Mouse (Mus musculus) liver, adult (tissue): ENCODE data around the gene Ddx10.

Experiments used
- GATA4 ChIP-seq: IDR thresholded peaks from 2 replicates; pipeline ENCODE4 v1.6.1; 2014; ENCODE audit warnings: mild to moderate bottlenecking, low read length; ENCODE audit not compliant: insufficient replicate concordance

Gene Ddx10

GRCm38 (mm10) chr9:53247953-53248397 lies at the start of gene Ddx10:
Ddx10 (minus strand) TSS chr9:53248053.
- 0 out of 2 replicates have a peak, but pooled peaks have one; percentile 12 for TF ChIP-seq GATA4

- no peak for TF ChIP-seq GATA4
These were observed 45.0 kb upstream of the Ddx10 start for GRCm38 (mm10) chr9:53292833-53293232.

DNA sequence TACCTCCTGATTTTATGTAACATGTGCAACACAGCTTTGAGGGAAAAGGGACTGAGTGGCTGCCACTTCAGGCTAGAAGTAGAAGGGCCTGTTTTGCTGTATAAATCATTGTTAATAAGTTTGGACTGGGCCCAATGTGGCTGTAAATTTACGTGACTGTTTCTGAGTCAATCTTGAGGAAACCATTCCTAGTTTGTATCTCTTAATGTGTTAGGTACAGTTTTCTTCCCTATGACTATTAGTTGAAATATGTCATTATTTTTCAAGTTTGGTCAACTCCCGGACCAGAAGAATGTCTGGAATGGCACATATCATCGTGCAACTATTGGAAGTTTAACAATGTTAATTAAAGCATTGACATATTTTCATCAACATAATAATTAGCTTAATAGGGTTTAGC lies 42.2 kb upstream of the Ddx10 start:
- TF ChIP-seq GATA4: no peak

DNA sequence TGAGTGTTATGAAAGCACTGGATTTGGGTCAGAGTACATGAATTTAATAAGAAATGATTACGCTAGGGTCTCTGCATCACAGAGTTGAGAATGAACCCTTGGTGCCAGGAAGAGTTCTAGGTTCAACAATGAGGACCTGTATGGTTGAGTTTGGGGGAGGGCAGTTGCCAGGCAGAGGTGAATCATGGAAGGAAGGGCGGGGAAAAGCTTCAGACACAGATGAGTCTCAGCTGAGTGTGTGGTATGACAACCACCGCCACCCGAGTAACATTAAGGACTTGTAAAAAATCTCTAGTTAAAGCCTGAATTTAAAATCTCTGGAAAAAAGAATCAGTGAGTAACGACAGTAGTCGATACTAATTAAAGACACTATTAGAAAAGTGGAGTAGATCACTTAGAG lies 38.9 kb upstream of the Ddx10 start:
- no peak for TF ChIP-seq GATA4

DNA sequence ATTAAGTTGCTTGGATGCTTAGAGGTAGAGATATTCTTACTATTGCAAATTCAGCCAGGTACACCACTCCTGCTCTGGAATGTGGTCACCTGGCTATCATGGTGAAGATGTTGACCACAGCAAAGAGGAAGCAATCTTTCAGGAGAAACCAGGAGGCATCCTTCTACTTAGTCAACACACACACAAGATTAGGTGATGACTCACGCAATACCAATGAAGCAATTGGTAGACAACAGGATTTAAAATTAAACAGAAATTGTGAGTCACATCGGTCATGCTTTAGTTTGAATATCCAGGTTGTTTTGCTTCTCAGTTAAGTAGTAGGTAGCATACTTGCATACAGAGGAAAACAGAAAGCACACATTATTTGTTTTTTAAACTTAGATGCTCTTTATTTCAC lies 31.1 kb upstream of the Ddx10 start:
- TF ChIP-seq GATA4: no peak

DNA sequence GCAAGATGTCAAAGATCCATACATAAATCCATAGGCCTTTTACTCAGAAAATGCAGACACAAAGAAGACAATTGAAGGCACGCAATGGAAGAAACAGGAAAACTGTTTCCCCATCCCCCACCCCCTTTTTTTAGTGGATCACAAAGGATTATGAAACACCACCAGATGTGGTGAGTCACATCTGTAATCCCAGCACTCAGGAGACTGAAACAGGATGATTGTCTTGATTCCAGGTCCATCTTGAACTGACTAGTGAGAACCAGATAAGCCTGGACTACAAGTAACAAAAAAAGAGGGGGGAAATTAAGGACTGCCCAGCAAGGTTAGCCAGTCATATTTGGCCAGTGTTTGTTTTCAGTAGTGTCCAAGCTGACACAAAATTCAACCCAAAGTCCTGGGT lies 28.5 kb upstream of the Ddx10 start:
- no peak for TF ChIP-seq GATA4

DNA sequence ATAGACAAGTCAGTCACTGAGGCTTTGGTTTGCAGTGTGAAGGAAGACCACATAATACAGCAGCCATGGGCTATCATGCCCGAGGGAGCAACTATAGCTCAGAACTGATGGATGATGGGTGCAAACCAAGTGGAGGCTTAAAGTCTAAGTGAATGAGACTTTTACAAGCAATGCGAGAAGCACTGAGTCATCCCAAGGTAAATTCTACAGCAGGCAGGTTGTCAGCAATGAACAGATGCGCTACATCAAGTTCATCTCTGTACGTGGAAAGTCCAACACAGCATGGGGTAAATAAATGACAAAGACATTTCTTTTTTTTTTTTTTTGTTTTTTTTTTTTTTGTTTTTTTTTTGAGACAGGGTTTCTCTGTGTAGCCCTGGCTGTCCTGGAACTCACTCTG lies 24.9 kb upstream of the Ddx10 start:
- TF ChIP-seq GATA4: no peak

DNA sequence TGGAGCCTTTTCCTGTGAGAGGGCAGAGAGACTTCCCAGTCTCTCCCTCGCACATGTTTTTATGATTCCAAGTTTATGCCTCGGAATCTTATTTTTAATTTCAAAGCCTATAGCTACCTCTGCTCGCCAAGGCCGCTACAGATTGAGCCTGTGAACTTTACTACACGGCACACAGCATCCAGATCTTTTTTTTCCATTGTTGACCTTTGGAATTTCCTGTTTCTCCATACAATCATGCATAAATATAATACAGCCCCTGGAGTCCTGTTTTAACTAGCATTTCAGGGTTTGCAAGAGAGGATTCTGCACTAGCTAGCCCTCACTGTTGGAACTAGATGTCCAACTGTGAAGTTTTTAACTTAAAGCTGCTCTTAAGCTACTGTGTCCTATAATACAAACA lies 24.4 kb upstream of the Ddx10 start:
- TF ChIP-seq GATA4: no peak

DNA sequence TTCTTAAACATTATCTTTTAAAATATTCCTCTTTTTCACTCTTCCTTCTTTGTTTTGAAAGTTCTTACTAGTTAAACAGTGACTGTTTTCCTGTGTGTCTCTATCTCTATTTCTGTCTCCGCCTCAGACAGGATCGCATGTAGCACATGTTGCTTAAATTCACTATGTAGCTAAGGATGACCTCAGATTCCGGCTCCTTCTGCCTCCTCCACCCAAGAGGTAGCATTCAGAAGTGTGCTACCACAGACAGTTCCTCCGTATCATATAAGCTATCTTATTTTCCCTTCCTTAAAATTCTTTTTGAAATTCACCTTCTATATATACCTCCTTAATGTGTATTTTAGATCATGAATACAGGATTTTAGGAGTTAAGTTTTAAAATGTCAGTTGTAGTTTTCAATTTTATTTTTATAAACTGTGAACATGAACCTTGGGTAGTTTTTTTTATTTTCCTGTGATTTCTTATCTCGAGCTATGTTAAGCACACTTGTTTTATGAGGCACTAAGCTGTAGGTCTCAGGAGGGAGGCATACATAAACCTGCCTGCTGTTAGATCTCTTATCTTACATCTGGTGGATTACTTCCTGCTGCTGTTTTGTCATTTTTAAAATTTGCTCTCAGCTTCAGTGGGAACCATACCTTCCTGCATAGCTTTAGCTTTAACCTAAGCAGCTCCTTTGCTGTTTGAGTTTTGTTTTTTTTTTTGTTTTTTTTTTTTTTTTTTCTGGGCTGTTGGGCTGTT lies 23.6 kb upstream of the Ddx10 start:
- no peak for TF ChIP-seq GATA4

- no peak for TF ChIP-seq GATA4
These were observed 21.6 kb upstream of the Ddx10 start for GRCm38 (mm10) chr9:53269466-53269755.

GRCm38 (mm10) chr9:53268731-53269465 lies 21.0 kb upstream of the Ddx10 start:
- TF ChIP-seq GATA4: no peak

GRCm38 (mm10) chr9:53268036-53268435 lies 20.2 kb upstream of the Ddx10 start:
- no peak for TF ChIP-seq GATA4

GRCm38 (mm10) chr9:53265589-53265988 lies 17.7 kb upstream of the Ddx10 start:
- TF ChIP-seq GATA4: no peak

- no peak for TF ChIP-seq GATA4
These were observed 16.5 kb upstream of the Ddx10 start for GRCm38 (mm10) chr9:53264387-53264786.

DNA sequence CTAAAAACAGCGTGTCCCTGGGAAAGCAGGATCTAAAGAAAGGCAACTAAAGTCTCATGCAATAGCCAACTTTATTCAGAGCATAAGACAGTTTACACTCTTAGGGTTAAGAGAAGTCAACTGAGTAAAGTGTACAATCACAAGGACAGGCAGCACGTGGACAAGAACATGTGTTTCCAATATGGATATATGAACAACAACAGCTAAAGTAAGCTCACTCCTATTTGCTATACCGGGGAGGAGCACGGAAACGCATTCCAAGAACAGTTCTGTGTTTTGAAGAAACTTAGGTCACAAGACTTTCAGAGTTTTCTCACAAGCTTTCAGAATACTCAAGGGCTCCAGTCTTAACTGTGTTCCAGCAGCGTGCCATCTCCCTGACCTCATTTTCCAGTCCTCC lies 10.3 kb upstream of the Ddx10 start:
- no peak for TF ChIP-seq GATA4

- TF ChIP-seq GATA4: no peak
These were observed 9.9 kb upstream of the Ddx10 start for GRCm38 (mm10) chr9:53257772-53258171.
